Mouse (Mus musculus): ENCODE measurements around the gene Cgrrf1. TPM values are rescaled to one million over a fixed set of nuclear protein-coding genes. Genes with fewer than 3 reads are reported as not detected.

The Cgrrf1 gene
- total RNA-seq, 2 experiments from 2014 or later = 24.1 to 24.3 TPM

DNA sequence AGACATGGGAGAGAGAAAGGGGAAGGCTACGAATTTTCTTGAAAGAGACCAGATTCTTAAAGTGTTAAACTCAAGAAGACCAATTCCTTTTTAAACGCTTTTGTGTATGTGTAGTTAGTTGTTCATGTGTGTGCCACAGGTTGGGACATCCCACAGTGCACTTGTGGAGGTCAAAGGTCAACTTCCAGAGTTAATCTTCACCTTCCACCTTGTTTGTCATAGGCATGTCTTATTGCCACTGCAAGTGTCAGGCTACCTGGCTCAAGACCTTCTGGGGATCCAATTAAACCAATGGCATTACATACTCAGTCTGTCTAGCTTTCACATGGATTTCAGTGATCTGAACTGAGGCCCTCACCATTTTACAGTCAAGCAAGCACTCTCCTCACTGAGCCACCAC, 7.9 kb upstream of the Cgrrf1 start:
- no peak for DNase-seq

DNA sequence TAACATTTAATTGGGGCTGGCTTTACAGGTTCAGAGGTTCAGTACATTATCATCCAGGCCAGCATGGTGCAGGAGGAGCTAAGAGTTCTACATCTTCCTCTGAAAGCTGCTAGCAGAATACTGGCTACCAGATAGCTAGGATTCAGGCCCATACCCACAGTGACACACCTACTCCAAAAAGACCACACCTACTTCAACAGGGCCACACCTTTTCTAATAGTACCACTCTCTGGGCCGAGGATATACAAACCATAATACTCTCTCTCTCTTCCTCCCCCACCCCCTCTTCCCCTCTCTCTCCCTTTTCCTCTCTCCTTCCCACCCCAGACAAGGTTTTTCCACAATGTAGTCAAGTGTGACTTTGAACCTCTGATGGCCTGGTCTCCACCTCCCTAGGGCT, 4.5 kb upstream of the Cgrrf1 start:
- DNase-seq = no peak

- no peak for DNase-seq
These were observed 630 bp upstream of the Cgrrf1 start for GRCm38 (mm10) chr14:46831295-46831694.

GRCm38 (mm10) chr14:46832354-46833272, 688 bp downstream of the Cgrrf1 start:
- peak in 1 of 2 experiments; percentile 3 for DNase-seq

DNA sequence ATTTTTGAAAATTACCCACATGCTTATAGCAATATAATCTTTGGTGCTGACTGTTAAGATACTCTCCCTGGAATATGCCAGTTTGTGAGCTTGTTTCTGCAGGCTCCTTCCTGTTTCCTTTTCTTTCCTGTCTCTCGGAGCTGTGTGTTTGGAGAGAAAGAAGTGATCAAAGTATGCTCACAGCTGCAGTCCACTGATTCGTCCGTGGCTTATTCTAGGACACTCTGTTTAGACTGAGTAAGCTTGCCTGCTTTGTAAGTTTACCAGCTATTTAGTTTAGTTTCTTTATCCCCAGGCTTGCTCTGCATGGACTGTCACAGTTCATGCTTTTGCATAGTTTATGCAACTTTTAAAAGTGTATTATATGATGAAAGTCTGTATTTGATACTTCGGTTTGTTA, 7.4 kb downstream of the Cgrrf1 start:
- no peak for DNase-seq

- no peak for DNase-seq
These were observed 13.8 kb downstream of the Cgrrf1 start for GRCm38 (mm10) chr14:46845706-46846105.

- DNase-seq = no peak
These were observed 16.2 kb downstream of the Cgrrf1 start for GRCm38 (mm10) chr14:46848063-46848590.

DNA sequence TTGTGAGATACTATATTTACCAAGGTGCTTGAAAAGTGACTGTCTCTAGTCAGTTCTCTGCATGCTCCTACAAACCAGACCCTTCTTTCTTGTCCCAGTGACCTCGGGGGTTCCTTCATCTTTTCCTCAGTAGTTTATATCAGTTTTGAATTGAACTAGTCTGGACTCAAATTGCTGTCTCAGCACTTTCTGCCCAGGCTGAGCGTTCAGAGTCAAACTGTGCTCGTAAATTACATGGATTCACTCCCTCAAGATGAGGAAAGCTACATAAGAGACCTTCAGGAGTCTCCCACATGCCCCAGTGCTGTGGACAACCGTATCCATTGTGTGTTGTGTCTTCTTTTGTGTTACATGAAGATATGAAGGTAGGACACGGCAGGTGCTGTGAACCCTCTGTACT, 16.8 kb downstream of the Cgrrf1 start:
- DNase-seq = no peak

GRCm38 (mm10) chr14:46849769-46850168, 17.8 kb downstream of the Cgrrf1 start:
- no peak for DNase-seq

- peak in 1 of 2 experiments; percentile 10 for DNase-seq
These were observed 21.8 kb downstream of the Cgrrf1 start for GRCm38 (mm10) chr14:46853677-46854076.

- no peak for DNase-seq
These were observed 31.0 kb downstream of the Cgrrf1 start for GRCm38 (mm10) chr14:46862922-46863321.

GRCm38 (mm10) chr14:46880935-46881334, 49.0 kb downstream of the Cgrrf1 start:
- DNase-seq = peak; percentile 33 to 35

- no peak for DNase-seq
These were observed 49.9 kb downstream of the Cgrrf1 start for GRCm38 (mm10) chr14:46881581-46882430.

DNA sequence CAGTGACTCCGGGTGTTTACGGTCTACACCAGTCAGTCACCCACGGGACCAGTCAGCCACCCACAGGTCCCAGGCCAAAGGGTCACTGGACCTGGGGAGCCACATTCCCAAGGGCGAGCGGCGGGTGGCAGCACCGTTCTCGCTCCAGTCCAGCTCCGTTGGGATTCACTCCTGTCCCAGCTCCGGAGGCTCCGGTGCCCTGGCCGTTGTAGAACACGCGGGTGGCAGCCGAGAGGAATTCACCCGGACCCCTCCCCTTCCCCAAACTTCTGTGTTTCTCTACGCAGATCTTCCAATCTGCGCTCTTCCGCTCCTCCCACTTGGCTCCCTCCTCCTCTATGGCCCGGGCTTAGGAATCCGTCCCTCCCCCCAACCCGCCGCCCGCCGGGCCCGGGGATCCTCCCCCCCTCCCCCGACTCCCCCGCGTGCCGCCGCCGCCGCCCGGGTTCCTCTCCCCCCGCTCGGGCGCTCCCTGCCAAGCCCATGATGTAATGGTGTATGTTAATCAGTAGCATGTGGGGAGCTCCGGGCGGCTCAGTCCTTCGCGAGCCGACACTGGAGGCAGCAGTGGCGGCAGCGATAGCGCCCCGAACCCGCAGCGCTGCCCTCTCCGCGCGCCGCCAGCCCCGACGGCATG, 50.6 kb downstream of the Cgrrf1 start, which contains the start of gene Samd4:
Gene Samd4 (plus strand): TSS at position 424 of the 637 bp plus-strand sequence.
- DNase-seq = peak; percentile 64 to 65

DNA sequence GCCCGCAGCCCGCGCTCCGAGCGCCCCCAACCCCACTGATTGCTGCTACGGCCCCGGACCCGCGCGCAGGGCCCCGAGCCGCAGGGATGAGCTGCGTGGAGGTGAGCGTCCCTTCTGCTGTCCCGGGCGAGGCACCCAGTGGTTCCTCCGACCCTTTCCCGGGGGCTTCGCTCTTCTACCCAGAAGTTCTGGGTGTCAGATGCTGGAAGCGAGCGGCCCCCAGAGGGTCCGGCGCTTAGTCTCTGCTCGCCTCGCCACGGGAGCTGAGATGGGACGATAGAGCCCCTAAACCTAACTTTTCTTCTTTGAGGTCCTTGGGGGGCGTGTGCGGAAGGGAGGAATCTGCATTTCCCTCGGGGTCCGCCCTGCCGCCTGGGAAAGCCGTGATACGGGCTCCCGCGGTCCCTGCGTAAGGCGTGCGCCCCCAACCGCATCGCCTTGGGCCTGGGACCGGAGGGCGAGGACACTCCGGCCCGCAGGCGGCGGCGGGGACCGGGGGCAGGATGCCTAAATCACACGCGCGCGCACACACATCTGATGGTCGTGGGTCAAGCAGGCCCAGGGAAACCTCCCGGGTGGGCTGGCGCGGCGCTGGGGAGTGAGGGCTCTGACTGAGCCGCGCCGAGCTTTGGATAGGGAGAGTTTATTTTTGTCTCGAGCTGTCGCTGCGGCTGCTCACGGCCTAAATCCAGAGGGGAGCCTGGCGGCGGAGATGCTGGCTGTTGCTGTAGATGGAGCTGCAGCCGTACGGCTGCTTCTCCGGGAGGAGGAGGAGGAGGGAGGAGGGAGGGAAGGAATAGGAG, 51.3 kb downstream of the Cgrrf1 start:
- peak; percentile 40 to 50 for DNase-seq

DNA sequence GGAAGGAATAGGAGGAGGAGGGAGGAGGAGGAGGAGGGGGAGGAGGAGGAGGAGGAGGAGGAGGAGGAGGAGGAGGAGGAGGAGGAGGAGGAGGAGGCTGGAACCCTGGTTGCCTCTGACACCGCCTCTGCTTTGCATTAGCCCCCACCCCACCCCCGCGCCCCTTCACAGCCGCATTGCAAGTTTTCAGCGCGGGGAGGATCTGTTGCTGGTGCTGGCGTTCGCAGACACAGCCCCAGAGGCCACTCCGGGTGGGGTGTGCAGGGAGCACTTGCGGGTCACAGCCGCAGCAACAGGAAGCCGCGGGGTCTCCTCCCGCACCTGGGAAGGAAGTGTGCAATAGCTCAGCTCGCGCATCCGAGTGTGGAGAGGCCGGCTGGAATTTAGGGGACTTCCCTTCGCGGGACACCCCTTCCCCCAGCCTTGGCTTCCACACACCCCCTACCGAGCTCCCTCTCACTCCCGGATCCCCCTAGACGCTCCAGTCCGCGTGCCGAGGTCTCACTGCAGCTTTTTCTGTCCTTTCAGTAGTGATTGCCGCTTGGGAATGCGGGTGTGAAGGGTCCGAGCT, 52.0 kb downstream of the Cgrrf1 start:
- peak; percentile 47 to 50 for DNase-seq

- peak; percentile 43 to 45 for DNase-seq
These were observed 52.9 kb downstream of the Cgrrf1 start for GRCm38 (mm10) chr14:46884701-46885428.

GRCm38 (mm10) chr14:46885429-46885755, 53.5 kb downstream of the Cgrrf1 start:
- DNase-seq = no peak

DNA sequence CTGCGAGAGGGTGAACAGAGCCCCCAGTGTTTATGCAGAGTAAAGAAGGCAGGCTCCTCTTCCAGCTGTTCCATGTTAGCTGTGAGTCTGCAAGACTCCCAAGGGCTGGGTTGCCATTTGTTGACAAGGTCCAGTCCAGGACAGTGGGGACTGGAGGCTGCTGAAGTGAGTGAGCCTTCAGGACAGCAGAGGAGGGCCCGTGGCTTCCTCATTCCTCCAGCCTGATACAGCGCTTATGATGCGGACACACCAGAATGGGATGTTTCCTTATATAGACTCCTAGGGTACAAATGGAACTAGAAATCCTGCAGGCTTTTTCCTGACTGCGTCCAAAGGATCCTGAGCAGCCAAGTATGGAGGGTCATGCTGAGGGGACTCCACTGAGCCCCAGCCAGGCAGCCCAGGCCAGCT, 54.0 kb downstream of the Cgrrf1 start:
- peak in 1 of 2 experiments; percentile 6 for DNase-seq

- no peak for DNase-seq
These were observed 57.2 kb downstream of the Cgrrf1 start for GRCm38 (mm10) chr14:46889096-46889495.

- no peak for DNase-seq
These were observed 62.0 kb downstream of the Cgrrf1 start for GRCm38 (mm10) chr14:46893961-46894360.

All from layer of hippocampus, postnatal 36 days (tissue).